Mouse (Mus musculus): ENCODE data around the gene Uprt. TPM values are rescaled to one million over a fixed set of nuclear protein-coding genes. Genes with fewer than 3 reads are reported as not detected.

Uprt gene
- 1.7 and 2.4 TPM in 2 replicates for polyA plus RNA-seq (2015; fragmentation: Nextera tagmentation; extraction: Ambion mirVana)

- H3K27me3 ChIP-seq (replicated peaks), result no peaks in the 10 kb centered on the region
- H3K4me3 ChIP-seq (replicated peaks), result peak within 1 kb of the TSS; percentile 54
- H3K27ac ChIP-seq, result peak within 1 kb of the TSS; percentile 57
- peak within 1 kb of the TSS; percentile 47 for H3K4me2 ChIP-seq
- H3K9ac ChIP-seq, result peak within 1 kb of the TSS; percentile 29; the same call in 1 of the 2 replicates
- 22% methylated on average over 34 of the region's 34 CpGs for WGBS
- H3K4me1 ChIP-seq, result no peaks in the 10 kb centered on the region
- no peaks in the 10 kb centered on the region for H3K9me3 ChIP-seq
- peak; percentile 95 for ATAC-seq (ENCODE audit: insufficient read depth, low FRiP score, low read depth)
- no peaks in the 10 kb centered on the region for H3K36me3 ChIP-seq
Observed at GRCm38 (mm10) chrX:104482572-104483443, at the start of gene Uprt. TSS of gene Uprt (plus strand) at chrX:104482818.

GRCm38 (mm10) chrX:104433456-104433855 lies 49.2 kb upstream of the Uprt start:
- Histone ChIP-seq H3K27me3 (replicated peaks) (no peaks in the 10 kb centered on the region), H3K4me1 (no peaks in the 10 kb centered on the region), H3K4me2 (no peak overlapping the region), H3K9me3 (no peaks in the 10 kb centered on the region), H3K4me3 (replicated peaks) (no peak overlapping the region), H3K27ac (no peak overlapping the region), H3K9ac (no peak overlapping the region), H3K36me3 (no peaks in the 10 kb centered on the region)
- WGBS, result 36% methylated on average over 1 of the region's 1 CpGs
- no peak for ATAC-seq (ENCODE audit: insufficient read depth, low FRiP score, low read depth)

GRCm38 (mm10) chrX:104452433-104452832 lies 30.2 kb upstream of the Uprt start:
- Histone ChIP-seq H3K4me1 (no peaks in the 10 kb centered on the region), H3K9ac (no peak overlapping the region), H3K9me3 (no peaks in the 10 kb centered on the region), H3K4me2 (no peak overlapping the region), H3K27ac (no peak overlapping the region), H3K27me3 (replicated peaks) (no peaks in the 10 kb centered on the region), H3K36me3 (no peaks in the 10 kb centered on the region), H3K4me3 (replicated peaks) (no peak overlapping the region)
- no peak for ATAC-seq (ENCODE audit: insufficient read depth, low FRiP score, low read depth)
- WGBS, result 76% methylated on average over 1 of the region's 1 CpGs

GRCm38 (mm10) chrX:104461755-104462154 lies 20.9 kb upstream of the Uprt start:
- no peak overlapping the region for H3K27ac ChIP-seq
- no peaks in the 10 kb centered on the region for H3K27me3 ChIP-seq (replicated peaks)
- no peak overlapping the region for H3K4me3 ChIP-seq (replicated peaks)
- H3K9me3 ChIP-seq, result no peaks in the 10 kb centered on the region
- H3K4me2 ChIP-seq, result no peak overlapping the region
- ATAC-seq (ENCODE audit: insufficient read depth, low FRiP score, low read depth), result no peak
- 30% methylated on average over 2 of the region's 2 CpGs for WGBS
- no peaks in the 10 kb centered on the region for H3K36me3 ChIP-seq
- no peaks in the 10 kb centered on the region for H3K4me1 ChIP-seq
- no peak overlapping the region for H3K9ac ChIP-seq

GRCm38 (mm10) chrX:104464376-104464775 lies 18.2 kb upstream of the Uprt start:
- Histone ChIP-seq H3K27me3 (replicated peaks) (no peaks in the 10 kb centered on the region), H3K9me3 (no peaks in the 10 kb centered on the region)
- no peak for ATAC-seq (ENCODE audit: insufficient read depth, low FRiP score, low read depth)

GRCm38 (mm10) chrX:104478041-104478440 lies 4.6 kb upstream of the Uprt start:
- 17% methylated on average over 2 of the region's 2 CpGs for WGBS
- Histone ChIP-seq H3K27me3 (replicated peaks) (no peaks in the 10 kb centered on the region), H3K4me2 (no peak overlapping the region), H3K9ac (no peak overlapping the region), H3K4me3 (replicated peaks) (no peak overlapping the region), H3K4me1 (no peaks in the 10 kb centered on the region), H3K36me3 (no peaks in the 10 kb centered on the region), H3K9me3 (no peaks in the 10 kb centered on the region), H3K27ac (no peak overlapping the region)
- ATAC-seq (ENCODE audit: insufficient read depth, low FRiP score, low read depth), result no peak

More at GRCm38 (mm10) chrX:104464376-104464775, 18.2 kb upstream of the Uprt start:
- no peaks in the 10 kb centered on the region for H3K4me1 ChIP-seq
- WGBS, result 41% methylated on average over 6 of the region's 6 CpGs
- H3K36me3 ChIP-seq, result no peaks in the 10 kb centered on the region
- H3K9ac ChIP-seq, result no peak overlapping the region
- no peak overlapping the region for H3K4me2 ChIP-seq
- H3K4me3 ChIP-seq (replicated peaks), result no peak overlapping the region
- no peak overlapping the region for H3K27ac ChIP-seq

GRCm38 (mm10) chrX:104483444-104483808 lies 808 bp downstream of the Uprt start:
- H3K27ac ChIP-seq, result peak overlapping the region; percentile 57
- peak; percentile 74; the same call in 1 of the 2 replicates for ATAC-seq (ENCODE audit: insufficient read depth, low FRiP score, low read depth)
- no peaks in the 10 kb centered on the region for H3K27me3 ChIP-seq (replicated peaks)
- no peaks in the 10 kb centered on the region for H3K36me3 ChIP-seq
- H3K4me1 ChIP-seq, result no peaks in the 10 kb centered on the region
- peak overlapping the region; percentile 29; the same call in 1 of the 2 replicates for H3K9ac ChIP-seq
- 26% methylated on average over 6 of the region's 6 CpGs for WGBS
- peak overlapping the region; percentile 54 for H3K4me3 ChIP-seq (replicated peaks)
- H3K4me2 ChIP-seq, result peak overlapping the region; percentile 47
- H3K9me3 ChIP-seq, result no peaks in the 10 kb centered on the region

GRCm38 (mm10) chrX:104485596-104485995 lies 3.0 kb downstream of the Uprt start:
- H3K27me3 ChIP-seq (replicated peaks), result no peaks in the 10 kb centered on the region
- no peak overlapping the region for H3K9ac ChIP-seq
- no peaks in the 10 kb centered on the region for H3K9me3 ChIP-seq
- no peaks in the 10 kb centered on the region for H3K36me3 ChIP-seq
- H3K4me1 ChIP-seq, result no peaks in the 10 kb centered on the region
- H3K4me2 ChIP-seq, result no peak overlapping the region
- H3K27ac ChIP-seq, result no peak overlapping the region
- WGBS, result 89% methylated on average over 2 of the region's 2 CpGs
- no peak overlapping the region for H3K4me3 ChIP-seq (replicated peaks)
- no peak for ATAC-seq (ENCODE audit: insufficient read depth, low FRiP score, low read depth)

- H3K36me3 ChIP-seq, result no peaks in the 10 kb centered on the region
- no peak overlapping the region for H3K4me2 ChIP-seq
- H3K4me3 ChIP-seq (replicated peaks), result no peak overlapping the region
- no peaks in the 10 kb centered on the region for H3K9me3 ChIP-seq
- H3K27ac ChIP-seq, result no peak overlapping the region
- H3K9ac ChIP-seq, result no peak overlapping the region
- no peak for ATAC-seq (ENCODE audit: insufficient read depth, low FRiP score, low read depth)
- WGBS, result 76% methylated on average over 3 of the region's 3 CpGs
- no peaks in the 10 kb centered on the region for H3K4me1 ChIP-seq
- no peaks in the 10 kb centered on the region for H3K27me3 ChIP-seq (replicated peaks)
Observed at GRCm38 (mm10) chrX:104488036-104488435, 5.4 kb downstream of the Uprt start.

- Histone ChIP-seq H3K27ac (no peak overlapping the region), H3K4me1 (no peaks in the 10 kb centered on the region), H3K4me2 (no peak overlapping the region), H3K9ac (no peak overlapping the region), H3K36me3 (no peaks in the 10 kb centered on the region), H3K4me3 (replicated peaks) (no peak overlapping the region), H3K27me3 (replicated peaks) (no peaks in the 10 kb centered on the region), H3K9me3 (no peaks in the 10 kb centered on the region)
- 81% methylated on average over 4 of the region's 4 CpGs for WGBS
- ATAC-seq (ENCODE audit: insufficient read depth, low FRiP score, low read depth), result no peak
Observed at GRCm38 (mm10) chrX:104488870-104489467, 6.4 kb downstream of the Uprt start.

- no peaks in the 10 kb centered on the region for H3K4me1 ChIP-seq
- no peak overlapping the region for H3K4me3 ChIP-seq (replicated peaks)
- 52% methylated on average over 4 of the region's 4 CpGs for WGBS
- no peaks in the 10 kb centered on the region for H3K9me3 ChIP-seq
- H3K36me3 ChIP-seq, result no peaks in the 10 kb centered on the region
- no peak overlapping the region for H3K4me2 ChIP-seq
- no peak for ATAC-seq (ENCODE audit: insufficient read depth, low FRiP score, low read depth)
- no peak overlapping the region for H3K9ac ChIP-seq
- no peaks in the 10 kb centered on the region for H3K27me3 ChIP-seq (replicated peaks)
- H3K27ac ChIP-seq, result no peak overlapping the region
Observed at GRCm38 (mm10) chrX:104489626-104490355, 7.2 kb downstream of the Uprt start.

GRCm38 (mm10) chrX:104501765-104502164 lies 19.1 kb downstream of the Uprt start:
- Histone ChIP-seq H3K9me3 (no peaks in the 10 kb centered on the region), H3K4me2 (no peak overlapping the region), H3K27me3 (replicated peaks) (0 out of 2 replicates have a peak, but pooled peaks cover 3% of the 10 kb centered on the region), H3K4me3 (replicated peaks) (no peak overlapping the region), H3K27ac (no peak overlapping the region), H3K4me1 (no peaks in the 10 kb centered on the region), H3K36me3 (no peaks in the 10 kb centered on the region), H3K9ac (no peak overlapping the region)
- 90% methylated on average over 5 of the region's 5 CpGs for WGBS
- ATAC-seq (ENCODE audit: insufficient read depth, low FRiP score, low read depth), result no peak
